Mouse (Mus musculus) left cerebral cortex, adult 9 months (tissue): ENCODE measurements around the gene Galntl6.
"Not testable (repeated sequence)": the region's sequence is repeated elsewhere in the genome, so short reads cannot be mapped to it uniquely, and the experiment has no call there.

ENCODE experiments used
- DNase-seq, 2 experiments: peaks; one replicate each; pipeline ENCODE4 v3.0.0; 2022; ENCODE audit warnings: low spot score in 2 of 2

The Galntl6 gene

GRCm38 (mm10) chr8:57767541-57767940 is 1144.9 kb downstream of the Galntl6 start:
- no peak for DNase-seq

- no peak for DNase-seq
Observed at GRCm38 (mm10) chr8:57766471-57767065, 1145.9 kb downstream of the Galntl6 start.

- no peak for DNase-seq
Observed at GRCm38 (mm10) chr8:57765726-57766351, 1146.6 kb downstream of the Galntl6 start.

- DNase-seq: no peak
Observed at GRCm38 (mm10) chr8:57765192-57765591, 1147.2 kb downstream of the Galntl6 start.

- DNase-seq: not testable (repeated sequence)
Observed at GRCm38 (mm10) chr8:57762622-57763021, 1149.8 kb downstream of the Galntl6 start.

- DNase-seq: no peak
Observed at GRCm38 (mm10) chr8:57760921-57761320, 1151.5 kb downstream of the Galntl6 start.

GRCm38 (mm10) chr8:57758857-57759256 is 1153.6 kb downstream of the Galntl6 start:
- no peak for DNase-seq

- no peak for DNase-seq
Observed at GRCm38 (mm10) chr8:57757476-57757875, 1155.0 kb downstream of the Galntl6 start.

GRCm38 (mm10) chr8:57754066-57754465 is 1158.4 kb downstream of the Galntl6 start:
- no peak for DNase-seq

- DNase-seq: no peak
Observed at GRCm38 (mm10) chr8:57743636-57744035, 1168.8 kb downstream of the Galntl6 start.

- no peak for DNase-seq
Observed at GRCm38 (mm10) chr8:57741983-57742382, 1170.5 kb downstream of the Galntl6 start.

GRCm38 (mm10) chr8:57741309-57741708 is 1171.1 kb downstream of the Galntl6 start:
- no peak for DNase-seq

- no peak for DNase-seq
Observed at GRCm38 (mm10) chr8:57737281-57737680, 1175.2 kb downstream of the Galntl6 start.

- no peak for DNase-seq
Observed at GRCm38 (mm10) chr8:57732795-57733194, 1179.6 kb downstream of the Galntl6 start.

- no peak for DNase-seq
Observed at GRCm38 (mm10) chr8:57731666-57732065, 1180.8 kb downstream of the Galntl6 start.

- DNase-seq: no peak
Observed at GRCm38 (mm10) chr8:57728276-57728675, 1184.2 kb downstream of the Galntl6 start.

GRCm38 (mm10) chr8:57724843-57725627 is 1187.4 kb downstream of the Galntl6 start:
- no peak for DNase-seq
